Mouse (Mus musculus) layer of hippocampus, adult 2 months (tissue): Measurements from ENCODE around the gene Nxph4. TPM values are rescaled to one million over a fixed set of nuclear protein-coding genes. Genes with fewer than 3 reads are reported as not detected.

ENCODE experiments used
- DNase-seq, 2 experiments: peaks; one replicate each; pipeline ENCODE4 v3.0.0; 2022; ENCODE audit warnings: low spot score in 2 of 2
- H3K27ac ChIP-seq: fragments of 200-600 bp; 2 replicates; pipeline ENCODE4 v1.8.1; 2022
- H3K4me3 ChIP-seq: fragments of 200-600 bp; 2 replicates; pipeline ENCODE4 v1.8.1; 2022; ENCODE audit warnings: mild to moderate bottlenecking
- CTCF ChIP-seq: fragments of 200-600 bp; conservative IDR thresholded peaks from 2 replicates; pipeline ENCODE4 v1.8.1; 2022; ENCODE audit warnings: antibody characterized with exemption, mild to moderate bottlenecking, moderate library complexity
- total RNA-seq, 2 experiments: library from RNA; stranded (reverse); gene quantifications; 2 replicates each; pipeline ENCODE4 v1.2.3; 2021

Nxph4 gene
- total RNA-seq, 2 experiments from 2014 or later: 1.2 to 1.6 TPM

DNA sequence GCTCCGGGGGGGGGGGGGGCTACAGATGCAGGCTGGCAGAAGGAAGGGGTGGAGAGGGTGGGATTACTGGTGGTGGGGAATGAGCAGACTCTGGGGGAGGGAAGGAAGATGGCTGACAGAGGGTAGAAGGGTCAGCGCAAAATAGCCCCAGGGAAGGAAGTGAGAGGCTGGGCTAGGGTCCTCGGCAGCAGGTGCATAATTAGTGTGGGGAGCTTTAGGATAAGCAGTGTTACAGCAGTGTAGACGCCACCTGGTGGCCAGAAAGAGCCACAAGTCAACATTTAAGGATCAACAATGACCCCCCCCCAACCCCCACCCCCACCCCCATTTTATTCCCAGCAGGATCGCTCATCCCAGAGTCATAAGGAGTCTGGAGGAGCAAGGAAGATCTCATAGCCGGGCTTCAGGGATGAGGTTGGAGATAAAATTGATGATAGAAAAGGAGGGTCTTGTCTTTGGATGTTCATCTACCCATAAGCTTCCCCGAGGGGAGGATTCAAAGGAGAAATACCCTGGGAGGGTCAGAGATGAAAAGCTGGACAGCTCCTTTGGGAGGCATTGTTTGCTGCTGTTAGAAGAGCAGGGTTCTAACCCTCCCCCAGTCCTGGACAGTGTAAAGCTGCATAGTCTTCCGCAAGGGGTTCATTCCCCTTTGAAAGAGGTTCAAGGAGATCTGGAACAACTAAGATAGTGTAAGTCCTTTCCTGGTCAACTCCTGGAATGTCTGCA is 2.4 kb upstream of the Nxph4 start:
- H3K4me3 ChIP-seq: no peak overlapping the region
- DNase-seq: no peak
- TF ChIP-seq CTCF: peak; percentile 73
- H3K27ac ChIP-seq: no peak overlapping the region

DNA sequence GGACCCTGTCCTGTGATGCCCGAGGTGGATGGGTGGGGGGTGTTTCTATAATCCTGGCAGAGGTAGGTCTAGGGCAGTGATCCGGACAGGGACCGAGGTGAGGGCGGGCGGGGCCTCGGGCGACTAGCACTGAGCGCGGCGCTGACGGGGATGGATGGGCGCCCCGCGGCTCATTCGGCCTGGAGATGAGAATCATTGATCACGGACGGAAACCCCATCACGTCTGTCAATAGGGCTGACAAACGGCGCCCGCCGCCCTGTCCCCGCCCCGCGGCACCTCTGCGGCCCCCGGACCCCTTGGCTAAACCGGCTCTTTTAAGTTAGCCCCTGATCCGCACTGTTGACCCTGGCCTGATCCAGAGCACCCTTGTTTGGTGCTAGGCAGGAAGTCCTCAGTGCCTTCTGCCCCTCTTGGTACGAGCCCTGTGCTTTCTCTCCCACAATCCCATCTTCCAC is 598 bp upstream of the Nxph4 start:
- DNase-seq: no peak
- TF ChIP-seq CTCF: no peak
- Histone ChIP-seq H3K27ac (no peak overlapping the region), H3K4me3 (peak overlapping the region; percentile 47; the same call in 1 of the 2 replicates)

DNA sequence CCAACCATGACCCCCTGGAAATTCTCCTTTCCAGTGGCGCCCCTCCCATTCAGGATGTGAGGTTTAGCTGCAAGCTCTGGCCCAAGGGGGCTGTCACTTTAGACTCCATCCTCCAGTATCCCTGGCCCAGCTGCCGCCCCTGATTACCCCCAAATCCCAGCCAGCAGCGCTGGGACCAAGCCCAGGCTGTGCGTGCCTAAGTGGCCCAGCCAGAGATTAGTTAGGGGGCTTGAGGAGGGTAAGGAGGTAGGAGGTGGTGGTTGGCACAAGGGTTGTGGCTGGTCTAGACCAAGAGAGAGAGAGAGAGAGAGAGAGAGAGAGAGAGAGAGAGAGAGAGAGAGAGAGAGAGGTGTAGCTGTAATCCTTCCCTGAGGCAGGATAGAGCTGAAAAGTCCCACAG is 2.8 kb downstream of the Nxph4 start:
- no peak overlapping the region for H3K27ac ChIP-seq
- no peak for TF ChIP-seq CTCF
- DNase-seq: no peak
- no peak overlapping the region for H3K4me3 ChIP-seq

DNA sequence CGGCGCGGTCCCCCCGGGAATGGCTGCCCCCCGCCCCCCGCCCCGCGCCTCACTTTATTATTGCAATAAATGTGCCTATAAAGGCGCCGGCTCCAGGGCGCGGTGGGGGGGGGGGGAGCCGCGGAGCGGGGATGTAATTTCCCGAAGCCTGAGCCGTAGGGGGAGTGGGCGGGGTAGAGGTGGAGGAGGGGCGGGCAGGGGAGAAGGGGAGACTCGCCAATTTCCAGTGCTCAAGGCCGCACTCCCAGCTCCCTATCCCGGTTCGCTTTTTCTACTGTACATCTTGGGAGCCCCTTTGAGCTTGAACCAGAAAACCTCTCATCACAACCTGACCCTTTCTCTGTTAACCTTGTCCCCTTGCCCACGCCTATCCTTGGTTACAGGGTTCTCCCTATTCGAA is 3.4 kb downstream of the Nxph4 start:
- TF ChIP-seq CTCF: no peak
- Histone ChIP-seq H3K4me3 (no peak overlapping the region), H3K27ac (no peak overlapping the region)
- DNase-seq: no peak

DNA sequence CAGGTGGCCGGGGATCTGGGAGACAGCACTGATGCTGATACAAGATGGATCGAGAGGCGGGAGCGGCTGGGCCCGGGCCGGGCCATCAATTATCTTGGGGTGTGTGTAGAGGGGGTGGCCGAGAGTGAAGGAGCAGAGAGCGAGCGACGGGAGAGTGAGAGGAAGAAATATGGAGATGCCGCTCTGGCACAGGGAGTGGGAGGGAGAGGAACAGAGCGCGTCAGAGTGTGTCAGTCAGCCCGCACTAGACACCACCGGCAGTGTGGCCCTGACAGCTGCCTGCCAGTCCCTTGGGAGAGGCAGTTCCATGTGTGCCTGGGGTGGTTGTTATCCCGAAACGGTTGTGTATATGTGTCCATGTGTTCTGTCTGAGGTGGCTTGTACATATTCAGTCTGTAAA is 6.9 kb downstream of the Nxph4 start:
- Histone ChIP-seq H3K4me3 (no peak overlapping the region), H3K27ac (no peak overlapping the region)
- TF ChIP-seq CTCF: no peak
- peak in 1 of 2 experiments; percentile 39 for DNase-seq

DNA sequence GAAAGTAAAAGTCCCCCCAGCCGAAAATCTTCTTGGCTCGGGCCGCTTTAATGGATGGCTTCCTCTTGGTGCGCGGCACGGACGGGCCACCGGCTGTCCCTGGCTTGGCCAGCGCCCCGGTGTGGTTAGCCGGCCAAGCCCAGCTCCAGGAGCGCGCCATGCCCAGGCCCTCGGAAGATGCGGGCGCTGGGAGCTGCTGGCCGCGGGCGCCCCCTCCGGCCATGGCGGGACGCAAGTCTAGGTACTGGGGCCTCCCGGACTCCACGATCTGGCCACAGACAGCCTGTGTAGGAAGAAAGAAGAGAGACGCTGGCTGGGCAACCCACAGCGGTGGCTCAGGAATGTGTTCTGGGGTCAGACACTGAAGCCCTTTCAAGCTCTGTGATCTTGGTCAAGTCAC is 7.7 kb downstream of the Nxph4 start:
- peak overlapping the region; percentile 24; the same call in 1 of the 2 replicates for H3K4me3 ChIP-seq
- H3K27ac ChIP-seq: no peak overlapping the region
- no peak for DNase-seq
- TF ChIP-seq CTCF: peak; percentile 74

DNA sequence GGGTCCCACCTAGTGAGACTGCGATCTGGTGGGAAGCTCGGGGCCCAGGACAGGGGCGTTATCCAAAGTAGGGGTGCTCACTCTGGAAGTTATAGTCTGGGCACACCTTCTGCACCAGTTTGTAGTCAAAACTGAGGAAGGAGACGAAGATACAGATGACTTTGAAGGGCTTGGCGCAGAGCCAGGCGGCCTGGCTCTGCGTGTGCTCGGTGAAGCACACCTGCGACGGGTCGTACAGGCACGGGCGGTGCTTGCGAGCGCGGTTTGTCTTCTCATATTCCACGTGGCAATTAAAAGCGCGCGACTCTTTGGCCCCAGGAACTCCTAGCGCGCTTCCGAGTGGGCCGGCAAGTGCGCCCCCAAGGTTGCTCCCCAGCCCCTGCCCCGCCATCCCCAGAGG is 8.3 kb downstream of the Nxph4 start:
- no peak for DNase-seq
- no peak overlapping the region for H3K27ac ChIP-seq
- TF ChIP-seq CTCF: no peak
- H3K4me3 ChIP-seq: no peak overlapping the region; the same call in 1 of the 2 replicates

DNA sequence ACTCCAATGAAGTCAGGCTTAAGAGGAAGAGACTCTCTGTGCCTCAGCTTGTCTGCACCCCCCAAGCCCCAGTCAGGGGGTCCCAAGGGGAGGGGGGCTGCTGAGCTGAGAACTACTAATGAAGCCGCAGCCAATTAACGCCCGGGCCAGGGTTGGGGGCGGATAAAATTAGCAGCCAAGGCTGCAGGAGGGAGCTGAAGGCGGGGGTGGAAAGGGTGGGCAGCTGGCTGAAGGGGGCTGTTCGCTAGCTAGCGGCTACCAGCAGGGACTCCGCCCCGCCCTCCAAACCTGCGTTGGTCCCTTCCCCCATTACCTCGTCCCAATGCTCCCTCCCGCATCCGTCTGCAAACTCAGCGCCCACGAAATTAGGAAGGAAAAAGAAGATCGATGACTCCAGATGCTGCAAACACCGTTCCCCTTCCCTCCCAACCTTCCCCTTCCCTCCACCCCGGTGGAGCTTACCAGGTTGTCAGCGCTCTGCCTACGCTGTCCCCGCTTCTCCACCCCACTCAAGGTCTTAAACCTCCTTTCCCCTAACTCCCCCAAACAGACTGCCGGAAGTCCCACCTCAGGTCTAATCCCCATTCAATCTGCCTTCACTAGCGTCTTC is 9.6 kb downstream of the Nxph4 start:
- TF ChIP-seq CTCF: no peak
- no peak for DNase-seq
- H3K27ac ChIP-seq: no peak overlapping the region
- no peak overlapping the region for H3K4me3 ChIP-seq

DNA sequence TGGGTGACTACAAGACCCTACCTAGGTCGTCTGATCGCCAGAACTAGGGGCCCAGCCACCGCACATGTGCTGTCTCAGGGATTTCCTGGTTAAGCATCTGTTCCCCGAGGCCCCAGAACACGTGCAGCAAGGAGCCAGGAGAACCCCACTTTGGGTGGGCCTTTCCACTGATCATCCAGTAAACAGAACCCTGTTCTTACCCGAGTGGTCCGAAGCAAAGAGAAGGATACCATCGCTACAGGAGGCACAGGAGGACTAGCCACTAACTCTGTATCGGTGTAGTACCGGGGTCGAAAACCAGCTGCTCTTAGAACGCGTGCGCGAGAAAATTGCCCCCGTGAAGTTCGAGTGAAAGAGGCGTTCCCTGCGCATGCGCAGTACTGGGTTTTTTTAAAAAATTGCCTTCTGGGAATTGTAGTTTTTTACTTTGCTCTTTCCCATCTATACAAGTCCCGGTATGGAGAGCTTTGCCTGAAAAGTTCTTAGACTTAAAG is 12.2 kb downstream of the Nxph4 start, which contains the start of gene Shmt2:
Shmt2 (minus strand) TSS at position 357 of the 494 bp plus-strand sequence.
- no peak for TF ChIP-seq CTCF
- Histone ChIP-seq H3K27ac (peak within 1 kb of the TSS; percentile 68), H3K4me3 (peak within 1 kb of the TSS; percentile 86)
- DNase-seq: peak; percentile 81 to 85

DNA sequence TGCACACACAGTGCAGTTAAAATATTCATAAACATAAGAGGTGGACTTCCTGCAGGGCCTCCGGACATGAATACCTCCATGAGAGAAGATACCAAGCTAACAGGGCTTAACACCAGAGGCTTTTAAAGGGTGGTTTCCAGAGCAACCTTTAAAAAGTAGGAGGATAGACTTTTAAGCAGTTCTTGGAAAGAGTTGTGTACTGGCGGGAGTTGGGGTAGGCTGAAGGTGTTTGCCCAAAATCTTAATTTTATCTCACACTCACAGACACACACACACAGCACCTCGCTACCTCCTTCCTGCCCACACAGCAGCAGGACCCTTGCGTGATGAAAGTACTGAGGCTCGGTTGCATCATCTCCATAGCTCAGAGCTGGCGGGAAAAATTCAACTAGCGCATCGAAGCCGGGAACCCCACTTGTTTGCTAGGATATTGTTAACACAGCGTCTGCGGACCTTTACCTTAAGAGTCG is 12.7 kb downstream of the Nxph4 start:
- no peak for TF ChIP-seq CTCF
- Histone ChIP-seq H3K27ac (peak overlapping the region; percentile 68; the same call in 1 of the 2 replicates), H3K4me3 (peak overlapping the region; percentile 86)
- DNase-seq: no peak

DNA sequence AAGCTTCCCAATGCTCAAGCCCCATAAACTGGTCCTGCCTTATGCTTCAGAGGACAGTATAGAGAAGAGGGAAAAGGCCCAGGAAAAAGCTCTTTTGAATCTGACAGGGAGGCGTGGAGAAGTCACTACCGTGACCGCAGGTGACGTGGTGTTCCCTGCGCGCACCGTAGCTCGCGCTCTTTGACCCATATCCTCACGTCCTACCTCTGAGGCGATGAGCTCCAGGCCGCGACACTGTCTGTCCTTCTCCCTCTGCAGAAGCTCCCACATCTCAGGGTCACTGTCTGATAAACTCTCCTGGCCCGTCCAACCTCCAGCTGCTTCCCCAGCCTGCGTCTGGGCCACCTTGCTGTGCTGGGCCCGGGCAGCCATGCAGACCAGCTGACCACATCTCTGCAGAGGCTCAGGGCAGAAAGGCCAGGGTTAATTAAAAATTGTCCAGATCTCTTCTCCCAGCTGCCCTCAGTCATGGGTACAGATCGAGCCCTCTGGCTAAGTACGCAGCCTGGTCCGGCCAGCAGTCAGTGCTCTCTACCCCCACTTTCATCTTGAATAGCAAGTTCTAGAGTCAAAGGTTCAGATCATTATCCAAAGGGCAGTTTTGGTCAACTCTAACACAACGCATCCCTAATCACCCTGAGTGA is 13.5 kb downstream of the Nxph4 start:
- no peak overlapping the region for H3K4me3 ChIP-seq
- DNase-seq: no peak
- TF ChIP-seq CTCF: no peak
- no peak overlapping the region for H3K27ac ChIP-seq

DNA sequence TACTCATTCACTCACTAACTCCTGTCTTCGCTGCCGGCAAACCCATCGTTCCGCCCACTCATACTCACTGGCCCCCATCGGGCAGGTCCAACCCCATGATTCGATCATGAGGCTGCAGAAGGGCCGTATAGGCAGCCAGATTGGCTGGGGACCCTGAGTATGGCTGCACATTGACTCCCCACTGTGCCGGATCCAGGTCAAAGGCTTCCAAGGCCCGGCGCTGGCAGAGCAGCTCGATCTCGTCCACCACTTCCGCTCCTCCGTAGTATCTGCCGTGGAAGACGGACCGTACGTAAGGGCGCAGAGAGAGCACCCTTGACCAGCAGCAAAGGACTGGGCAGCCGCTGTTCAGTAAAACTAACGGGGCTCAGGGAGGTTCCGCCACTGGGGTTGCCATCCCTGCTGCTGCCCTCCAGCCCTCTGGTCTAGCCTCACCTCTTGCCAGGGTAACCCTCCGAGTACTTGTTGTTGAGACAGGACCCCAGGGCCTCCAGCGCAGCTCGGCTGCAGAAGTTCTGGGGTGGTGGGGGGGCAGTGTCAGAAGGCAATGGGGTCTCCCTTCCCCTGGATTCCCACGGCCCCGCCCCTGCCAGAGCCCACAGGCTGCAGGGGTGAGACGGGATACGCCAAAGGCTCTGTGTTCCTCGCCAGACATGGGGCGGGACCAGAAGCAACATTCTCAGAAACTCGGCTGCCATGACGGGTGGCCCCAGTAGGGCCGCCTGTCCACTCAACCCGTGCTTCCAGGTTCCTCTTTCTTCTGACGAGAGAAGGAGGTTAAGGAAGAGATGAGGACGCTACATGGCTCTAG is 14.3 kb downstream of the Nxph4 start:
- TF ChIP-seq CTCF: no peak
- no peak overlapping the region for H3K4me3 ChIP-seq
- no peak overlapping the region for H3K27ac ChIP-seq
- no peak for DNase-seq
